Mouse (Mus musculus): Measurements from ENCODE around the gene Dlx3.
A peak's percentile ranks its signal among the peaks of the same experiment; 100 is the strongest.

The Dlx3 gene

GRCm38 (mm10) chr11:95157356-95157755 is 37.4 kb downstream of the Dlx3 start:
- no peak for DNase-seq (ENCODE audit: low spot score)

DNA sequence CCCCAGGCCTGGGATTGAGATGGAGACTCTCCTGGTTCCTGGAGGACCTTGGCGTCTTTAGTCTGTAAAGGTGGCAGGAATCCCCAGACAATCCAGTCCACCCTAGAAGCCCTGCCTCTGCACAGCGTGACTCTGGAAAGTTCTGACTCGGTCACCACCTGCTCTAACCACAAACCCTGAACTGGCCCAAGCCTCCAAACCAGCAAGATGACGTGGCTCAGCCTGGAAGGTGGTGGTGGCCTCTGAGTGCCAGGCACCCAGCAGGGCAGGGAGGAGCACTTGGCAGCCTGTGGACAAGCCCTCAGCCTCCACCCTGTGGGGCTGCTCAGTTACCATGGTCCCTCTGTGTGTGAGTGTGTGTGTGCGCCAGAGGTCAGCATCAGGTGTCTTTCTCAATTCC is 38.0 kb downstream of the Dlx3 start:
- no peak for DNase-seq (ENCODE audit: low spot score)

- no peak for DNase-seq (ENCODE audit: low spot score)
These were observed 39.9 kb downstream of the Dlx3 start for GRCm38 (mm10) chr11:95159763-95160371.

- DNase-seq (ENCODE audit: low spot score): no peak
These were observed 40.8 kb downstream of the Dlx3 start for GRCm38 (mm10) chr11:95160693-95161092.

- no peak for DNase-seq (ENCODE audit: low spot score)
These were observed 41.8 kb downstream of the Dlx3 start for GRCm38 (mm10) chr11:95161708-95162107.

- peak; percentile 69 for DNase-seq (ENCODE audit: low spot score)
These were observed 45.9 kb downstream of the Dlx3 start for GRCm38 (mm10) chr11:95165857-95166256.

Data from yolk sac, embryonic 10.5 days (tissue).